Mouse (Mus musculus) MN1 (cell line): ENCODE data around the gene Otud4.
"Not testable (repeated sequence)": the region's sequence is repeated elsewhere in the genome, so short reads cannot be mapped to it uniquely, and the experiment has no call there.

ENCODE experiments used
- DNase-seq: peaks from one replicate; pipeline ENCODE4 v3.0.0-alpha.2; 2016; ENCODE audit warnings: low spot score

Gene Otud4

GRCm38 (mm10) chr8:79638707-79639549, 490 bp upstream of the Otud4 start:
- DNase-seq: peak; percentile 99

DNA sequence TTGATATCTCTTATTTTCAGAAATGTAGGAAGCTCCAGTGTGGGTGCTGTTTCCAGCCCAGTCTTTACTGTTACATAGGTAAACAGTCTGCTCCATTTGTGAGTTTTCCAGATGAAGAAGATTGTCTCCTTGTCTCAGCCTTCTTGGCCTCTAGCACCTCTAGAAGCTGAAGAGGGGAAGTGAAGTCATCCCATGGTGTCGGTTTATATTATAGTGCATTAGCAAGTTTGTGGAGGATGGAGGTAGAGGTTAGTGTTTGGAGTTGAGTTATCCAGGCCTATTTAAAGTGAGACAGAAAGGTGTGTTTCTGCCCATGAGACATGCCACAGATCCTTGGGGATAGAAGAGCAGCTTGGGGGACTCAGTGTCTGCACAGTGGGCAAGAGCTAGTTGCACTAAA, 1.7 kb downstream of the Otud4 start:
- no peak for DNase-seq

DNA sequence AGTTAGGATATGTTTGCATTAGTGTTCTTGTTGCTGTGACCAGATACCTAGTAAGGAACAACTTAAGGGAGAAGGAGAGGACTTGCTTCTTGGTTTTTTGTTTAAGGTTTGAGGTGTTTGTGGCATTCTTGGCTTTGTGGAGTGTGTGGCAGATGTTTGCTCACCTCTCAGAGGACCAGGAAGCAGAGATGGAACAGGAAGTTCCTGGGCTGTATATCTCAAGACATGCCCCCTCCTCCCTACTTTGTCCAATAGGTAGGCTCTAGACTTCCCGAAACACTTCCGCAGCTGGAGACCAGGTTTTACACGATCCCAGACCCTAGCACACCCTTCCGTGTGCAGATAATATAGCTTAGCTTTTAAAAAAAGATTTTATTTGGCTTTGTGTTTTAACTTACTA, 10.2 kb downstream of the Otud4 start:
- DNase-seq: no peak

DNA sequence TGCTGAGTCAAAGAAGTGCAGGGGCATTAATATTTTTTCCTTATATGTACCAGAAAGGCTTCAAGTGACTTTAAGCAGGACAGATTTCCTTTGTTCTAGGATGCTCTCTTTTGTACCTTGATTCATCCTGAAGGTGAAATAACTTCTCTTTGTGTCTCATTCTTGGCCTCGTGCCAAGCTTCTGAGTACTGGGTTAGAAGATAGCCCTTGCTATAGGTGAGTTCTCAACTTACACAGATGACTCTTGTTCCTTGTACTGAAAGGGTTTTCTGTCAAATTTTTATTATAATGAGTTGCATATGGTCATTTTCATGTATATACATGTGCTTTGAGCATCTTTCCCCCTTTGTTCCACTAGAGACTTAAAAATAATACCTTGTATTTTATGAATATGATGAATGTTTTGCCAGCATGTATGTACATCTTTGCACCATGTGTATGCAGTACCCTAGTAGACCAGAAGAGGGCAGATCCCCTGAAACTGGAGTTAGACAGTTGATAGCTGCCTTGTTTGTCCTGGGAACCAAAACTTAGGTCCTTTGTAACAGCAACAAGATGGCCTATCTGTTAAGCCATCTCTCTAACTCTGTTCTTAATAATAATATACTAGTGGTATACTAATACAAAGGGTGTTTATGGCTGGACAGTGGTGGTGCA, 10.9 kb downstream of the Otud4 start:
- peak; percentile 26 for DNase-seq

DNA sequence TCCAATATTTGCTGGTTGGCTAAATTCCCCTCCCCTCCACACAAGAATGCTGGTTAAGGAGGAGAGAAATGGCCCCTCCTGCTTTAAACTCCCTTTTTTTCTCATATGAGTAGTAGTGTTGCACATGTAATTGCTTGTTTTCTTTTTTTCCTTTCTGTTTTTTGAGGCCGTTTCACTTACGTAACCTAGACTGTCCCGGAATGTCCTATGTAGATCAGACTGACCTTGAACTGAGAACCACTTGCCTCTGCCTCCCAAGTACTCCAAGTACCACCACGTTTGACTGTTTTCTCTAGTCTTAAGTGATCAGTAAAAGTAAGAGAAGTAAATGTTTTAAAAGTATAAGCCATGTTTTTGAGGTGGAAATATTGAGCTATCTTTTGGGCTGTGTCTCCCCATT, 14.3 kb downstream of the Otud4 start:
- DNase-seq: no peak

- not testable (repeated sequence) for DNase-seq
Measured at GRCm38 (mm10) chr8:79658715-79659114, 19.3 kb downstream of the Otud4 start.

DNA sequence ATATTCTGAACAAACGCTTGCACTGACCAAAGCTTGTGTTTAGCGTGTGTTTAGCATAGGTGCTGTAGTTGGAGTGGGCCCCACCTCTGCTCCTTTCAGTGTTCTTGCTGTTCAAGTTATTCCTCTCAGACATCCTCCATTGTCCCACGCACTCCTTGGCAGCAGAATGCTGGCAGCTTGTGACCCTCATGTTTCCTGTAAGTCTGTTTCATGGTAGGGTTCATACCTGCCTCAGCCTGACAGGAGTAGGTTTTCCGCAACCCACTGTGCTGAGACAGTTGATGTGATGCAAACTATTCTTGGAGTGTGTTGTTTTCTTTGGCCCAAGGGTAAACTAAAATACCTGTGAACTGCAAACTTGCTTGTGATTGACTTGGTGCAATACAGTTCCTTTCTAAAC, 37.0 kb downstream of the Otud4 start:
- DNase-seq: no peak

GRCm38 (mm10) chr8:79679005-79679404, 39.6 kb downstream of the Otud4 start:
- DNase-seq: peak; percentile 44

- not testable (repeated sequence) for DNase-seq
Measured at GRCm38 (mm10) chr8:79680083-79680482, 40.7 kb downstream of the Otud4 start.

DNA sequence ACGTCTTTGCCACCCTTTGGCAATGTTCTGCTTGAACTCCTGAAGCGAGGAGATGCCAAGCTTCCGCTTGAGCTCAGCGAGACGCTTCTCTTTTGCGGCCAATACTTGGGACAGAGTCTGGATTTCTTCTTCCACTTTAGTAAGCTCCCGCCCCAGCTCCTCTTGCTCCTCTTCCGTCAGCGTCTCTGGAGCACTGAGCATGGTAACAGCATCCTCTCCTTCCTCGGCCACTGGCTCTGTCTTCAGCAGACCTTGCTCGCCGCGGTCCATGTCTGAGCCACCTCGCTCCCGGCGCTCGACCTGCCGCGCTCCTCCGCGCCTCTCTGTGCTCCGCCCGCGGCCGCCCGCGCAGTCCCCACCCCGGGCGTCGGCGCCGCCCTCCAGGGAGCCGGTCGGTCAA, 41.1 kb downstream of the Otud4 start:
- no peak for DNase-seq

- no peak for DNase-seq
Measured at GRCm38 (mm10) chr8:79680965-79681364, 41.5 kb downstream of the Otud4 start.

DNA sequence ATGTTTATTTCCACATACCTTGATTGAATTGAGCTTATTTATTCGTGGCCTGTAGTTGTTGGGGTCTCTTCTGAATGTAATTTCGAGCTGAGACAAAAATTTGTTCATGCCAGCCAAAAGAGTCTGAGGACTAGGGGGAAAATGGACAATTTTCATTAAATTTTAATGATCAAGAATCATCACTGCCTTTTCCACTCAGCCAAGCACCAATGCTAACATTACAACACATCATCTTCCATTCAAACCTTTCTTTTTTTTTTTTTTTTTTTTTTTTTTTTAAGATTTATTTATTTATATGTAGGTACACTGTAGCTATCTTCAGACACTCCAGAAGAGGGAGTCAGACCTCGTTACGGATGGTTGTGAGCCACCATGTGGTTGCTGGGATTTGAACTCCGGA, 46.5 kb downstream of the Otud4 start:
- DNase-seq: not testable (repeated sequence)

DNA sequence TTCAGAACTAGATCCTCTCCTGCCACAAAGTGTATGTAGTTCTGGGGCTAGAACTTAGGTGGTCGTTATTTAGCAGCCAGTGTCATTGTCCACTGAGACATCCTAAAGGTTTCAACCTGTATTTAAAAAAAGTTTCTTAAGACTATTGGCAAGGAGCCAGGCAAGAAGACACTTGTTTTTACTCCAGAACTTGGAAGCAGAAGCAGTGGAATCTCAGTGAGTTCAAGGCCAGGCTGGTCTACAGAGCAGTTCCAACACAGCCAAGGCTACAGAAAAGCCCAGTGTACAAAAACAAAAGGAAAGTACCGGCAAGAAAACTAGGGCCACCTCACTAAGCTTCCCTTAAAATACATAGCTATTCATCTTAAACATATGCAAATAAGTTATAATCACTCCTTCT, 53.1 kb downstream of the Otud4 start:
- no peak for DNase-seq

DNA sequence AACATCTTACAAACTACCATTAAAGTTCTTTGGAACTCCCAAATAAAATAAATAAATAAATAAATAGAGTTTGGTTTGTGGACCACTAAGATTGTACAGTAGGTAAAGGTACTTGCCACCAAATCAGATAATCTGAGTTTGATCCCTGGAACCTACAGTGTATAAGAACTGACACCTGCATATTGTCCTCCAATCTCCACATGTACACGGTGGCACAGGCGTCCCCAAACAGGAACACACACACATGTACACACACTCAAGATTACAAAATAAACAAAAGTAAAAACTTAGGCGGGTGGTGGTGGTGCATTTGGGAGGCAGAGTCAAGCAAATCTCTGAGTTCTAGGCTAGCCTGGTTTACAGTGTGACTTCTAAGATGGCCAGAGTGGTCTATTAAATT, 67.3 kb downstream of the Otud4 start:
- no peak for DNase-seq

GRCm38 (mm10) chr8:79711064-79711961, 71.9 kb downstream of the Otud4 start, which contains the start of the genes Abce1 and Anapc10:
Abce1 (minus strand) TSS chr8:79711740.
Anapc10 (plus strand) TSS chr8:79711820.
- peak; percentile 100 for DNase-seq

GRCm38 (mm10) chr8:79712676-79713075, 73.3 kb downstream of the Otud4 start:
- no peak for DNase-seq

DNA sequence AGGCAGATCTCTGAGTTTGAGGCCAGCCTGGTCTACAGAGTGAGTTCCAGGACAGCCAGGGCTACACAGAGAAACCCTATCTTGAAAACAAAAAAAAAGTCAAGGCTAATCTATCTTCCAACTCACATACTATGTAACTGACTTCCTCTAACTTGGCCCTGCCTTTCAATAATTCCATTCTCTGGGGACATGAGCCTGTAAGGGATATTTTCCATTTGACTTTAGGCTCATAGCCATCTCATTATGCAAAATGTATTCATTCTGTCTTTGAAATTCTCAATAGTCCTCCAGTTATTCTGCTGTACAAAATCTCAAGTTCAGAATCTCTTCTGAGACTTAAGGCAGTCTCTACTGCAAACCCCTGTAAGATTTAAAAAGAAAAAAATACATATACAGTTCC, 82.1 kb downstream of the Otud4 start:
- DNase-seq: no peak

GRCm38 (mm10) chr8:79723308-79723707, 83.9 kb downstream of the Otud4 start:
- DNase-seq: no peak

DNA sequence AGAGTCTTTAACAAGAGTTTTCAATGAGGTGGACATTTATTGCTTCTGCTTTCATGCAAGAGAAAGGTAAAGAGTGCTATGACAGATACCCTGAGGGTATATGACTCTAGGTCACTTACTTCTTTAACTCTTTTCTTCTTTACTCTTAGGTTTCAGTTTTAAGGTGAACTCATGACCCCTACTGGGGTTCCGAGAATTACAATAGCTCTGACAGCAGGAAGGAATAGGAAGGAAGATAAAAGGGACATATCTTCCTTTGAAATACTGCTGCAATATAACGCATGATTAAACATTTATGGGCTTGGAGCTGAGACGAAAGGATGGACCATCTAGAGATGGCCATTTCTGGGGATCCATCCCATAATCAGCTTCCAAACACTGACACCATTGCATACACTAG, 85.2 kb downstream of the Otud4 start:
- DNase-seq: no peak
